Mouse (Mus musculus): ENCODE results near the gene Ccdc167.
"Not testable (repeated sequence)": the region's sequence is repeated elsewhere in the genome, so short reads cannot be mapped to it uniquely, and the experiment has no call there.

Ccdc167 gene

GRCm38 (mm10) chr17:29719628-29720575 lies 3.1 kb upstream of the Ccdc167 start:
- no peak for DNase-seq

- DNase-seq = no peak
These were observed 1.8 kb upstream of the Ccdc167 start for GRCm38 (mm10) chr17:29718660-29719059.

GRCm38 (mm10) chr17:29713734-29714133 lies 3.1 kb downstream of the Ccdc167 start:
- not testable (repeated sequence) for DNase-seq

- no peak for DNase-seq
These were observed 4.3 kb downstream of the Ccdc167 start for GRCm38 (mm10) chr17:29712565-29712964.

GRCm38 (mm10) chr17:29711745-29712431 lies 5.0 kb downstream of the Ccdc167 start:
- DNase-seq = no peak

GRCm38 (mm10) chr17:29711076-29711744 lies 5.6 kb downstream of the Ccdc167 start:
- DNase-seq = no peak

GRCm38 (mm10) chr17:29710562-29711044 lies 6.2 kb downstream of the Ccdc167 start:
- DNase-seq = no peak

GRCm38 (mm10) chr17:29708783-29709182 lies 8.1 kb downstream of the Ccdc167 start:
- peak; percentile 40 for DNase-seq

- DNase-seq = no peak
These were observed 9.8 kb downstream of the Ccdc167 start for GRCm38 (mm10) chr17:29706981-29707545.

GRCm38 (mm10) chr17:29705881-29706280 lies 11.0 kb downstream of the Ccdc167 start:
- no peak for DNase-seq

GRCm38 (mm10) chr17:29704781-29705180 lies 12.1 kb downstream of the Ccdc167 start:
- DNase-seq = peak; percentile 68

GRCm38 (mm10) chr17:29702938-29703710 lies 13.7 kb downstream of the Ccdc167 start:
- DNase-seq = no peak

GRCm38 (mm10) chr17:29700573-29700972 lies 16.3 kb downstream of the Ccdc167 start:
- DNase-seq = no peak

- DNase-seq = no peak
These were observed 18.4 kb downstream of the Ccdc167 start for GRCm38 (mm10) chr17:29698421-29698820.

- no peak for DNase-seq
These were observed 19.9 kb downstream of the Ccdc167 start for GRCm38 (mm10) chr17:29696940-29697339.

- DNase-seq = no peak
These were observed 22.3 kb downstream of the Ccdc167 start for GRCm38 (mm10) chr17:29694516-29694915.

- DNase-seq = no peak
These were observed 23.3 kb downstream of the Ccdc167 start for GRCm38 (mm10) chr17:29693571-29693970.

- DNase-seq = no peak
These were observed 24.0 kb downstream of the Ccdc167 start for GRCm38 (mm10) chr17:29692827-29693226.

- no peak for DNase-seq
These were observed 26.6 kb downstream of the Ccdc167 start for GRCm38 (mm10) chr17:29690257-29690656.

- DNase-seq = no peak
These were observed 28.2 kb downstream of the Ccdc167 start for GRCm38 (mm10) chr17:29688610-29689009.

- no peak for DNase-seq
These were observed 29.5 kb downstream of the Ccdc167 start for GRCm38 (mm10) chr17:29687373-29687772.

- peak; percentile 74 for DNase-seq
These were observed 30.1 kb downstream of the Ccdc167 start for GRCm38 (mm10) chr17:29686771-29687170.
